Mouse (Mus musculus): ENCODE data around the gene Specc1.

DNA sequence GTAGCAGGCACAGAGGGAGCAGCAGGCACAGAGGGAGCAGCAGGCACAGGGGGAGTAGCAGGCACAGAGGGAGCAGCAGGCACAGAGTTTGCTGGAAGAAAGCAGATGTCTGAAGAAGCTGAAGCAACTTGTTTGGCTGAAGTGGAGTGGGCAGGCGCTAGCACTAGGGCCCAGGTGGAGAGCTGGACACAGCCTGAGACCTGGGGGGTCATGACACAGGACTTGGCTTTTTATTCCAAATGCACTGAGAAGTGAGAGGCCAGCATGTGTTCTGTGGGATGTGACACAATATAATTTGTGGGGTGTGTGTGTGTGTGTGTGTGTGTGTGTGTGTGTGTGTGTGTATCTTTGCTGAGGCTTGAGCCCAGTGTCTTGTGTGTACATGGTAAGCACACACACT, 64.3 kb downstream of the Specc1 start:
- TF ChIP-seq EP300 (IDR thresholded peaks at IDR 0.05; ENCODE audit: low read length) (no peak), ZKSCAN1 (IDR thresholded peaks at IDR 0.05; ENCODE audit: borderline replicate concordance, low read depth, low read length) (no peak), CTCF (conservative IDR thresholded peaks at IDR 0.05 in 1 of 2, IDR thresholded peaks at IDR 0.05 in 1 of 2; ENCODE audit: low read depth in 2 of 2, low read length in 2 of 2) (no peak), POLR2AphosphoS2 (IDR thresholded peaks at IDR 0.05; ENCODE audit: low read depth, low read length) (no peak), POLR2A (IDR thresholded peaks at IDR 0.05; ENCODE audit: low read depth, low read length) (no peak), ELF1 (IDR thresholded peaks at IDR 0.05; ENCODE audit: low read depth, low read length) (no peak), USF1 (IDR thresholded peaks at IDR 0.05; ENCODE audit: low read depth, low read length) (no peak), MEF2A (IDR thresholded peaks at IDR 0.05; ENCODE audit: borderline replicate concordance, low read depth, low read length) (no peak), ZNF384 (IDR thresholded peaks at IDR 0.05; ENCODE audit: low read depth, low read length) (no peak), MAZ (IDR thresholded peaks at IDR 0.05; ENCODE audit: low read depth, low read length) (no peak), MAFK (IDR thresholded peaks at IDR 0.05; ENCODE audit: insufficient replicate concordance, low read length) (no peak), ZMIZ1 (IDR thresholded peaks at IDR 0.05; ENCODE audit: low read depth, low read length) (no peak), NELFE (IDR thresholded peaks at IDR 0.05; ENCODE audit: low read depth, low read length) (no peak)

Data from CH12.LX (cell line).